In the genomic region with DNA sequence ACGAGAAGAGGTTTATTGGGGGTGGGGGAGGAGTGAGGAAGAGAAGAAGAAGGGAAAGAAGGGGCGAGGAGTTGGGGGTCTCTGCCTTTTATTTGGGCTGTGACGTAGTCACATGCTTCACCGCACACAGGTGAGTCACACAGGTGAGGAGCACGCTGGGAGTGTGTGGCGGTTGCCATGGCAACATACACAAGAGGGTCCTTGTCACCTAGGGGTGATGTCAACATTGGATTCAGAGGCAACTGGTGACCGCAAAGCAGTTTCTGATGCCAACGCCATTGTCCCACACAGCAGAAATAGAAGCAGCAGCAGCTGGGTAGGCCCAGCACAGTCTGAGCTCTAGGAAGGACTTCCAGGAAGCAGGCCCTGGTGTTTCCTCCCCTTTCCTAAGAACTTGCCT, we compare ENCODE assay signal across 23 mouse cellular contexts.
DNase-seq lines count a peak whose midpoint lies in the region; ATAC-seq and TF ChIP-seq lines count a peak whose summit lies in the region.
"Had no signal": no experiment of that assay in that cellular context is flagged by ENCODE, and none has a peak within 500 bp of the region (broad histone marks: within the 10 kb centered on the region; RNA-seq: fewer than 3 reads in every experiment).

No protein-coding gene starts in this region.

- no peak overlapping the region for H3K9ac ChIP-seq in midbrain, embryonic 15.5 days
- H3K9ac ChIP-seq in midbrain, embryonic 16.5 days (ENCODE audit: low read depth, low read length) = no peak overlapping the region
- no peak overlapping the region for H3K9ac ChIP-seq in lung, embryonic 14.5 days
- no peak overlapping the region for H3K9ac ChIP-seq in intestine, postnatal 0 days (ENCODE audit: low read depth, low read length)
- H3K9ac ChIP-seq: embryonic facial prominence, embryonic 15.5 days; heart, embryonic 12.5 days; hindbrain, embryonic 15.5 days had no signal

- no peaks in the 10 kb centered on the region for H3K27me3 ChIP-seq in midbrain, embryonic 15.5 days (replicated peaks)
- H3K27me3 ChIP-seq in midbrain, embryonic 16.5 days (ENCODE audit: control insufficient read depth, insufficient read depth, low read depth, low read length) = no peaks in the 10 kb centered on the region
- H3K27me3 ChIP-seq in lung, embryonic 14.5 days (ENCODE audit: insufficient read depth, low read length) = no peaks in the 10 kb centered on the region
- no peaks in the 10 kb centered on the region for H3K27me3 ChIP-seq in intestine, postnatal 0 days (replicated peaks; ENCODE audit: control insufficient read depth, insufficient read depth, low read length)
- H3K27me3 ChIP-seq: CH12.LX; embryonic facial prominence, embryonic 15.5 days; heart, embryonic 12.5 days; hindbrain, embryonic 15.5 days; Patski had no signal

- no peaks in the 10 kb centered on the region for H3K4me1 ChIP-seq in midbrain, embryonic 15.5 days
- no peaks in the 10 kb centered on the region for H3K4me1 ChIP-seq in midbrain, embryonic 16.5 days (ENCODE audit: control insufficient read depth, insufficient read depth, low read length)
- H3K4me1 ChIP-seq in lung, embryonic 14.5 days (ENCODE audit: insufficient read depth) = no peaks in the 10 kb centered on the region
- H3K4me1 ChIP-seq in intestine, postnatal 0 days (replicated peaks; ENCODE audit: control insufficient read depth, insufficient read depth, low read length) = no peaks in the 10 kb centered on the region
- H3K4me1 ChIP-seq: embryonic facial prominence, embryonic 15.5 days; forebrain, embryonic 10.5 days; heart, embryonic 12.5 days; hindbrain, embryonic 15.5 days had no signal

- no peak overlapping the region for H3K27ac ChIP-seq in midbrain, embryonic 15.5 days
- no peak overlapping the region for H3K27ac ChIP-seq in midbrain, embryonic 16.5 days (ENCODE audit: low read length)
- H3K27ac ChIP-seq in lung, embryonic 14.5 days (ENCODE audit: low read depth) = no peak overlapping the region
- H3K27ac ChIP-seq in intestine, postnatal 0 days (ENCODE audit: low read depth, low read length) = no peak overlapping the region
- H3K27ac ChIP-seq: embryonic facial prominence, embryonic 15.5 days; forebrain, embryonic 10.5 days; hindbrain, embryonic 15.5 days had no signal

- no peaks in the 10 kb centered on the region for H3K9me3 ChIP-seq in midbrain, embryonic 15.5 days
- no peaks in the 10 kb centered on the region for H3K9me3 ChIP-seq in midbrain, embryonic 16.5 days (replicated peaks; ENCODE audit: control insufficient read depth, low read length, poor library complexity, severe bottlenecking)
- no peaks in the 10 kb centered on the region for H3K9me3 ChIP-seq in lung, embryonic 14.5 days (ENCODE audit: low read depth, low read length)
- H3K9me3 ChIP-seq in intestine, postnatal 0 days (ENCODE audit: control insufficient read depth) = no peaks in the 10 kb centered on the region
- H3K9me3 ChIP-seq: embryonic facial prominence, embryonic 15.5 days; forebrain, embryonic 10.5 days; heart, embryonic 12.5 days; hindbrain, embryonic 15.5 days had no signal

- H3K4me3 ChIP-seq in midbrain, embryonic 15.5 days = no peak overlapping the region
- H3K4me3 ChIP-seq in midbrain, embryonic 16.5 days (ENCODE audit: low read depth, low read length) = no peak overlapping the region
- H3K4me3 ChIP-seq in lung, embryonic 14.5 days (ENCODE audit: low read depth, low read length) = no peak overlapping the region
- H3K4me3 ChIP-seq in intestine, postnatal 0 days (ENCODE audit: low read depth, low read length) = no peak overlapping the region
- H3K4me3 ChIP-seq: embryonic facial prominence, embryonic 15.5 days; erythroblast, embryonic 14.5 days; forebrain, embryonic 10.5 days; heart, embryonic 12.5 days; hindbrain, embryonic 15.5 days had no signal

- H3K4me2 ChIP-seq in midbrain, embryonic 15.5 days = no peak overlapping the region
- no peak overlapping the region for H3K4me2 ChIP-seq in midbrain, embryonic 16.5 days (ENCODE audit: low read length)
- H3K4me2 ChIP-seq in lung, embryonic 14.5 days = no peak overlapping the region
- no peak overlapping the region for H3K4me2 ChIP-seq in intestine, postnatal 0 days (replicated peaks; ENCODE audit: low read depth)
- H3K4me2 ChIP-seq: embryonic facial prominence, embryonic 15.5 days; heart, embryonic 12.5 days; hindbrain, embryonic 15.5 days had no signal

- TF ChIP-seq CTCF in lung, embryonic 14.5 days (IDR thresholded peaks at IDR 0.05; ENCODE audit: low read depth) = no peak
- no peak for TF ChIP-seq CTCF in intestine, postnatal 0 days (IDR thresholded peaks at IDR 0.05; ENCODE audit: low read depth)

- no peaks in the 10 kb centered on the region for H3K36me3 ChIP-seq in midbrain, embryonic 15.5 days (replicated peaks)
- H3K36me3 ChIP-seq in midbrain, embryonic 16.5 days (ENCODE audit: control insufficient read depth, insufficient read depth, low read length) = no peaks in the 10 kb centered on the region
- no peaks in the 10 kb centered on the region for H3K36me3 ChIP-seq in lung, embryonic 14.5 days (ENCODE audit: insufficient read depth)
- H3K36me3 ChIP-seq in intestine, postnatal 0 days (ENCODE audit: control insufficient read depth, insufficient read depth) = no peaks in the 10 kb centered on the region
- H3K36me3 ChIP-seq: embryonic facial prominence, embryonic 15.5 days; forebrain, embryonic 10.5 days; heart, embryonic 12.5 days; hindbrain, embryonic 15.5 days had no signal

- 0 out of 2 replicates have a peak, but pooled peaks have one; percentile 27 for ATAC-seq in midbrain, embryonic 15.5 days (replicated peaks)
- no peak for ATAC-seq in midbrain, embryonic 16.5 days
- ATAC-seq in lung, embryonic 14.5 days (ENCODE audit: insufficient read depth) = peak; percentile 38; the same call in 1 of the 2 replicates
- no peak for ATAC-seq in intestine, postnatal 0 days
- ATAC-seq: activated CD4-positive, CD25-positive, alpha-beta regulatory T cell, adult 4 months; forebrain, embryonic 14.5 days; Patski had no signal

- DNase-seq in lung, embryonic 14.5 days = peak; percentile 60
- DNase-seq in lung, postnatal 10 days = peak; percentile 24
- DNase-seq in lung, postnatal 4 days = peak; percentile 24 to 40
- DNase-seq in spleen, postnatal 36 days (ENCODE audit: low spot score in 2 of 2) = no peak
- DNase-seq: adrenal gland, adult 2 months; adrenal gland, postnatal 25 days; cerebellum, adult 18-20 months; cerebellum, postnatal 14 days; embryo, embryonic 11 days; gastrocnemius, postnatal 14 days; heart, postnatal 36 days had no signal

- WGBS in midbrain, embryonic 15.5 days = 86% methylated on average over 8 of the region's 8 CpGs
- 84% methylated on average over 8 of the region's 8 CpGs for WGBS in midbrain, embryonic 16.5 days
- 69% methylated on average over 8 of the region's 8 CpGs for WGBS in lung, embryonic 14.5 days
- WGBS in intestine, postnatal 0 days = 88% methylated on average over 8 of the region's 8 CpGs

Comparison
In these comparisons a context has a peak if more than half of its experiments do, and no peak if none do; other contexts are left out.
1. ATAC-seq: peak in midbrain, embryonic 15.5 days (single experiment) and lung, embryonic 14.5 days (single experiment); none in midbrain, embryonic 16.5 days (single experiment) and intestine, postnatal 0 days (single experiment).
2. DNase-seq: peak in lung, embryonic 14.5 days (single experiment), lung, postnatal 10 days (single experiment) and lung, postnatal 4 days (2 of 2); none in spleen, postnatal 36 days (0 of 2).